Mouse (Mus musculus) stomach, embryonic 14.5 days (tissue): ENCODE results near the gene Gm20716. TPM values are rescaled to one million over a fixed set of nuclear protein-coding genes. Genes with fewer than 3 reads are reported as not detected.
A peak's percentile ranks its signal among the peaks of the same experiment; 100 is the strongest.

Experiments used
- ATAC-seq: fragments of 200-750 bp; cut with Nextera tagmentation; 2 replicates; pipeline ENCODE4 v1.8.0; 2017; ENCODE audit warnings: low read depth, moderate TSS enrichment; ENCODE audit not compliant: insufficient number of reproducible peaks, insufficient read depth, low FRiP score
- H3K27ac ChIP-seq: fragments of 300-500 bp; sonication (generic); 2 replicates; pipeline ENCODE4 v1.5.1; 2014; ENCODE audit warnings: mild to moderate bottlenecking, low read length, moderate library complexity, mixed read lengths
- H3K27me3 ChIP-seq: fragments of 300-500 bp; sonication (generic); 2 replicates; pipeline ENCODE4 v1.6.1; 2014; ENCODE audit warnings: low read length, control low read depth, mixed read lengths; ENCODE audit not compliant: control insufficient read depth, insufficient read depth
- H3K36me3 ChIP-seq: fragments of 300-500 bp; sonication (generic); 2 replicates; pipeline ENCODE4 v1.6.1; 2014; ENCODE audit warnings: mild to moderate bottlenecking, control low read depth, low read length, moderate library complexity, mixed read lengths; ENCODE audit not compliant: control insufficient read depth, insufficient read depth
- H3K4me1 ChIP-seq: fragments of 300-500 bp; sonication (generic); 2 replicates; pipeline ENCODE4 v1.6.1; 2014; ENCODE audit warnings: low read length, control low read depth, mixed read lengths; ENCODE audit not compliant: control insufficient read depth, insufficient read depth
- H3K4me2 ChIP-seq: fragments of 300-500 bp; sonication (generic); replicated peaks from 2 replicates; pipeline ENCODE4 v1.6.1; 2014; ENCODE audit warnings: low read depth, low read length, control low read depth
- H3K4me3 ChIP-seq: fragments of 300-500 bp; sonication (generic); 2 replicates; pipeline ENCODE4 v1.5.1; 2014; ENCODE audit warnings: low read depth, low read length, control low read depth
- H3K9ac ChIP-seq: fragments of 300-500 bp; sonication (generic); replicated peaks from 2 replicates; pipeline ENCODE4 v1.6.1; 2014; ENCODE audit warnings: low read depth, mild to moderate bottlenecking, control low read depth, low read length, moderate library complexity, mixed read lengths
- H3K9me3 ChIP-seq: fragments of 300-500 bp; sonication (generic); 2 replicates; pipeline ENCODE4 v1.6.1; 2016; ENCODE audit warnings: low read depth, low read length, control low read depth; ENCODE audit not compliant: control insufficient read depth
- WGBS: fragments of 180-500 bp; shearing (Covaris S2); extraction: QIAGEN DNeasy Blood & Tissue Kit; methylation state at CpG from one replicate; pipeline ENCODE4 v1.1.7; 2014; 5-methylcytosine and 5-hydroxymethylcytosine counted together
- microRNA-seq: library from miRNA; unstranded; fragments of <30 nt; microRNA quantifications from one replicate; pipeline ENCODE4, GENCODE M21; 2016
- polyA plus RNA-seq: library from polyadenylated mRNA; unstranded; fragments of >200 nt; fragmentation: Nextera tagmentation; extraction: Ambion mirVana; gene quantifications from 2 replicates; pipeline ENCODE4 v1.2.1, GENCODE M21; 2014

The Gm20716 gene
- polyA plus RNA-seq, 1 experiment from 2014 or later: 31.9 TPM

DNA sequence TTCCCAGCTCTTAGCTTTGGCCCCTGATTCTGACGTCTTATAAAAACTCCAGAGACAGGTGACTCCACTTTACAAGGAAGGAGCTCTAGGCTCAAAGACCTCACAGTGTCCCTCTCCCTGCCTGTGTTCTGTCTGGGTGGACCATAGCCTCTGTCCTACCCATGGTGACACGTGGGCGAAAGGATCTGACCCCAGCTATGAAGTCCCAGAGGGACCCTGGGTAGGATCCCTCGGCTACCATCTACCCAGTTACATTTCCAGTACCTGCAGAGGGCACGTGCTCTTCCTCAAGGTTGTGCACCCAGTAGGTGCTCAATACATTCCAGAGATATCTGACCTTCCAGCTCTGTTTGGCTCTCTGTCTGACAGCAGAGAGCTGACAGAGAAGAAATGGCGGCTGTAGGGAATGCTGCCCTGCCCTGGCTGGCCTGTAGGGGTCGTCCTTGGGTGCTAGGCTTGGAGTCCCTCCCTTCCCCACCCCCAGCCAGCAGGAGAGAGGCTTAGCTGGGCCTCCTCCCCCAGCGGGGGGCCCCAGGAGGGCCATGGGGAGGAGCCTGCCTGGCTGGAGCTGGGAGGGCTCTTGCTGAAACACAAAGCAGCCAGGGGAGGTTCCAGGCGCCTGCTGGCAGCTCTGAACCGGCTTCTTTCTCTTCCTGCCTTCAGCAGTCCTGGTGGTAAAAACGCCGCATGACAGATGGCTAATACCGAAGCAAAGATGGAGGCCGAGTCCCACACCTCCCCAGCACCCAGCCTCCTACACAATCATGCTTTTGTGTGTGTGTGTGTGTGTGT lies 75.9 kb downstream of the Gm20716 start:
- H3K9ac ChIP-seq: no peak overlapping the region
- 19% methylated on average over 14 of the region's 14 CpGs for WGBS

DNA sequence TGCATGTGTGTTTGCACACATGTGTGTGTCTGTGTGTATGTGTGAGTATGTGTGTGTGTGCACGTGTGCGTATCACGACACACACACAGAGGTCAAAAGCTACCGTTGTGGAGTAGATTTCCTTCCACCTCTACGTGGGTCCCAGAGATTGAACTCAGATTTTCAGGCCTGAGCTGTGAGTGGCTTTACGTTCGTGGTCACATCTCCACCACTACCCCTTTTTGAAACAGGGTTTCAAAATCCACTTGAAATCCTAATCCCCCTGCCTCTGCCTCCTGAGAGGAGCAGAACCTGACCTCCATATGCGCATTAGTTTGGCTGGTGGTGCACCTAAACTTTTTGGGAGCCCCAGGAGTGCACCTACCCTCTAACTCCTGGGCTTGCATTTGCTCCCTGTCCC lies 80.9 kb downstream of the Gm20716 start:
- WGBS: 90% methylated on average over 8 of the region's 8 CpGs
- no peak for ATAC-seq
- peaks cover 12% of the 10 kb centered on the region; the same call in 1 of the 2 replicates for H3K4me1 ChIP-seq

More for the DNA sequence above, 75.9 kb downstream of the Gm20716 start:
- Histone ChIP-seq H3K36me3 (no peaks in the 10 kb centered on the region), H3K4me3 (peak overlapping the region; percentile 9; the same call in 1 of the 2 replicates), H3K27me3 (no peaks in the 10 kb centered on the region), H3K27ac (peak overlapping the region; percentile 75), H3K4me1 (peaks cover 19% of the 10 kb centered on the region), H3K9me3 (no peaks in the 10 kb centered on the region), H3K4me2 (peak overlapping the region; percentile 40)
- ATAC-seq: peak; percentile 96

GRCm38 (mm10) chr2:168147722-168148432 lies 82.3 kb downstream of the Gm20716 start:
- WGBS: 62% methylated on average over 22 of the region's 22 CpGs
- H3K27ac ChIP-seq: no peak overlapping the region

More for the DNA sequence above, 80.9 kb downstream of the Gm20716 start:
- H3K4me2 ChIP-seq: no peak overlapping the region
- no peaks in the 10 kb centered on the region for H3K36me3 ChIP-seq
- H3K4me3 ChIP-seq: no peak overlapping the region
- no peaks in the 10 kb centered on the region for H3K9me3 ChIP-seq
- H3K9ac ChIP-seq: no peak overlapping the region
- no peaks in the 10 kb centered on the region for H3K27me3 ChIP-seq
- H3K27ac ChIP-seq: no peak overlapping the region

DNA sequence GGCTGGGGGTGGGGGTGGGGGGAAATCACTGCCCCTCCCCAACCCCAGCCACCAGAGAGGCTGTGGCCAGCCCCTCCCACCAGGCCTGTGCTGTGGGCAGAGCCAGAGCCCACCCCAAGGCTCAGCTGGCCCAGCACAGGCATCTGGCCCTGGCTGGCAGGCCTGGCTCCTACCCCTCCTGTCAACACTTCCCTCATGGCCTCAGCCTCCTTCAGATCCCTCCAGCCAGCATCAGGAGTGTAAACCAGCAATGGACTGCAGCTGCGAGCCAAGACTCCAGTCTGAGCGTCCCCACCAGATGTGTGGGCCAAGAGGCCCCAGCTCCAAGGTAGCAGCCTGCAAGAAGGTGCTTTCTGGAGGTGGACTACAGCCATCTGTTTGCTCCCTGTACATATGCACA lies 84.7 kb downstream of the Gm20716 start:
- H3K4me2 ChIP-seq: no peak overlapping the region
- WGBS: 21% methylated on average over 2 of the region's 2 CpGs
- peak; percentile 39; the same call in 1 of the 2 replicates for ATAC-seq

More at GRCm38 (mm10) chr2:168147722-168148432, 82.3 kb downstream of the Gm20716 start:
- H3K36me3 ChIP-seq: no peaks in the 10 kb centered on the region
- H3K27me3 ChIP-seq: no peaks in the 10 kb centered on the region
- 0 out of 2 replicates have a peak, but pooled peaks cover 9% of the 10 kb centered on the region for H3K4me1 ChIP-seq
- no peak overlapping the region for H3K4me2 ChIP-seq
- H3K9me3 ChIP-seq: no peaks in the 10 kb centered on the region
- H3K9ac ChIP-seq: no peak overlapping the region
- no peak for ATAC-seq
- no peak overlapping the region for H3K4me3 ChIP-seq

GRCm38 (mm10) chr2:168143794-168144193 lies 86.4 kb downstream of the Gm20716 start:
- no peak overlapping the region for H3K9ac ChIP-seq
- no peak overlapping the region for H3K27ac ChIP-seq
- 48% methylated on average over 5 of the region's 5 CpGs for WGBS
- 0 out of 2 replicates have a peak, but pooled peaks cover 9% of the 10 kb centered on the region for H3K4me1 ChIP-seq
- H3K9me3 ChIP-seq: no peaks in the 10 kb centered on the region
- H3K4me2 ChIP-seq: no peak overlapping the region
- no peaks in the 10 kb centered on the region for H3K36me3 ChIP-seq
- no peak for ATAC-seq
- no peaks in the 10 kb centered on the region for H3K27me3 ChIP-seq
- no peak overlapping the region for H3K4me3 ChIP-seq

More for the DNA sequence above, 84.7 kb downstream of the Gm20716 start:
- Histone ChIP-seq H3K27ac (peak overlapping the region; percentile 10; the same call in 1 of the 2 replicates), H3K9me3 (no peaks in the 10 kb centered on the region), H3K4me3 (no peak overlapping the region), H3K27me3 (no peaks in the 10 kb centered on the region), H3K4me1 (0 out of 2 replicates have a peak, but pooled peaks cover 9% of the 10 kb centered on the region), H3K36me3 (no peaks in the 10 kb centered on the region), H3K9ac (no peak overlapping the region)

DNA sequence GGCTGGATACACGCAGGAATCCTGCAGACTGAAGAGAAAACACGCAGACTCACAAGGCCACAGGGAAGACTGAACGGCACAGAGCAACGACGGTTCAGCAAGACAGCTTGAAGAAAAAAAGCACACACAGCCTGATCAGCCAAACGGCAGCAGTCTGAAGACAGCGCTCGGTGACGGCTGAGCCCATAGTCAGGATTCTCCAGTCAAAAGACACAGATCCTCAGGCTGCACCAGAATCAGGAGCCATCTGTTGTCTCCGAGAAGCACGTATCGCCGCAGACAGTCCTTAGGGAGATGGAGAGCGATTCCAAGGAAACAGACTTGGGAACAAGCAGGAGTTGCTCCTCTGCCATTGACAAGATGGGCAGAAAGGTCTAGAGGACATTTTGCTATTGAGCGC lies 93.0 kb downstream of the Gm20716 start:
- H3K27ac ChIP-seq: no peak overlapping the region
- no peak overlapping the region for H3K9ac ChIP-seq
- H3K27me3 ChIP-seq: no peaks in the 10 kb centered on the region
- no peak overlapping the region for H3K4me2 ChIP-seq
- no peak overlapping the region for H3K4me3 ChIP-seq
- no peak for ATAC-seq
- no peaks in the 10 kb centered on the region for H3K4me1 ChIP-seq
- no peaks in the 10 kb centered on the region for H3K9me3 ChIP-seq
- H3K36me3 ChIP-seq: no peaks in the 10 kb centered on the region
- 75% methylated on average over 15 of the region's 15 CpGs for WGBS

Small RNA genes lying within 50 kb of the gene (microRNA-seq; reads per million reads assigned to microRNA genes)
- gene Gm24561: not detected

Other genes with a start within 250 kb of the Gm20716 start
- 4.2 and 4.3 TPM in 2 replicates for gene Ripor3, start 219.7 kb downstream of the Gm20716 start, polyA plus RNA-seq
- gene Pard6b, start 149.4 kb downstream of the Gm20716 start, polyA plus RNA-seq: 12.3 and 13.2 TPM in 2 replicates
- gene Adnp, start 23.3 kb downstream of the Gm20716 start, polyA plus RNA-seq: 4.1 and 4.9 TPM in 2 replicates
- gene Dpm1, start 227 bp upstream of the Gm20716 start, polyA plus RNA-seq: 82.3 and 102 TPM in 2 replicates
- gene Mocs3, start 258 bp upstream of the Gm20716 start, polyA plus RNA-seq: 6.9 and 7.1 TPM in 2 replicates
- 7.1 and 7.4 TPM in 2 replicates for gene Kcng1, start 51.4 kb upstream of the Gm20716 start, polyA plus RNA-seq